Mouse (Mus musculus) kidney, adult 2 months (tissue): ENCODE measurements around the gene Dnajc27. TPM values are rescaled to one million over a fixed set of nuclear protein-coding genes. Genes with fewer than 3 reads are reported as not detected.

ENCODE experiments used
- DNase-seq: peaks from one replicate; pipeline ENCODE4 v3.0.0; 2021
- H3K27ac ChIP-seq: fragments of 200-500 bp; 2 replicates; pipeline ENCODE4 v1.5.1; 2012; ENCODE audit warnings: low read depth, low read length, control low read depth, inconsistent platforms; ENCODE audit not compliant: insufficient read depth
- H3K27me3 ChIP-seq: fragments of 200-500 bp; replicated peaks from 2 replicates; pipeline ENCODE4 v1.6.1; 2012; ENCODE audit warnings: mild to moderate bottlenecking, moderate library complexity, low read length, inconsistent platforms; ENCODE audit not compliant: control insufficient read depth, insufficient read depth
- H3K36me3 ChIP-seq: fragments of 200-500 bp; 2 replicates; pipeline ENCODE4 v1.6.1; 2012; ENCODE audit warnings: mild to moderate bottlenecking, moderate library complexity, low read length, inconsistent platforms; ENCODE audit not compliant: control insufficient read depth, insufficient read depth
- H3K4me1 ChIP-seq: fragments of 200-500 bp; 2 replicates; pipeline ENCODE4 v1.6.1; 2011; ENCODE audit warnings: low read length; ENCODE audit not compliant: control insufficient read depth, insufficient read depth
- H3K4me3 ChIP-seq: fragments of 200-500 bp; 2 replicates; pipeline ENCODE4 v1.5.1; 2011; ENCODE audit warnings: mild to moderate bottlenecking, low read depth, low read length, control low read depth; ENCODE audit not compliant: insufficient read depth
- CTCF ChIP-seq: fragments of 200-500 bp; conservative IDR thresholded peaks from 2 replicates; pipeline ENCODE4 v1.5.1; 2011; ENCODE audit warnings: low read depth, mild to moderate bottlenecking, control low read depth, low read length, moderate library complexity, mixed read lengths; ENCODE audit not compliant: insufficient read depth, insufficient read length
- POLR2A ChIP-seq: fragments of 200-500 bp; IDR thresholded peaks from one replicate; pipeline ENCODE4 v1.6.1; 2011; ENCODE audit warnings: low read depth, low read length, control low read depth
- WGBS: fragments of 180-500 bp; shearing (Covaris S2); methylation state at CpG from one replicate; pipeline ENCODE4 v1.1.7; 2018; 5-methylcytosine and 5-hydroxymethylcytosine counted together
- polyA plus RNA-seq: library from polyadenylated mRNA; depleted of rRNA; stranded (reverse); fragments of >200 nt; gene quantifications from 2 replicates; pipeline ENCODE4 v1.2.3, GENCODE M21; 2012; rRNA removed

Gene Dnajc27
- polyA plus RNA-seq, result 3.8 and 4.3 TPM in 2 replicates

DNA sequence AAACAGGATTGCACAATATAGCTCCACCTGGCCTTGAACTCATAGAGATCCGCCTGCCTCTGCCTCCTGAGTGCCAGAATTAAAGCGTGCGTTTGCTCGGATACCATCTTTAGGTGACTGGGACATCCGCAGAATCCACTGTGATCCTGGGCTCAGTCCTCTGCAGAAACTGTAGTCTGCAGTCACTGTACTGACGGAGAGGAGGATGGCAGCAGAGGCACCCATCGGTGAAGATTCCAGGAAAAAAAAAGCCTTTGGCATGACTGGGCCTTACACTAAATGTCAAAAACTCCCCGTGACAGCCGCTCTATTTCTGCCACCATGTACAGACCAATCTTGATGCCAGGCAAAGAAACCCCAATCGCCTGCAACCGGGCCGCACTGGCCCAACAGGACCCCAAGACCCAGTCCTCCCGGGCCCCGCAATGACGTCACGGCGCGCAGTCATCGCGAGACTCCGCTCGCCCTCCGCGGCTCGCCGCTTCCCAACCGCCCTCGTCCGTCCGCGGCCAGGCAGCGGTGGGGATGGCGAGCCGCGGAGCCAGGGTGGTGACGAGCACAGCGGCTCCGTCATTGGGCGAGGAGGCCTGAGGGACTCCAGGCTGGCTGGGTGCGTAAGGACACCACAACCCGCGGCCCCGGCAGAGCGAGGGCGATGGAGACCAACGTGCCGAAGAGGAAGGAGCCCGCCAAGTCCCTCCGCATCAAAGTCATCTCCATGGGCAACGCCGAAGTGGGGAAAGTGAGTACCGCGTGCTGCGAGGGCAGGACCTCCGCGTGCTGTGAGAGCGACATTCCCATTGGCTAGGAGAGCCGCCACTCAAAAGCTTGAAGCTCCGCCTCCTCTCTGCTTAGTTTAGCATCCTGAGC lies at the start of gene Dnajc27:
Gene Dnajc27 (plus strand): TSS at position 452 of the 870 bp plus-strand sequence.
- H3K36me3 ChIP-seq, result no peaks in the 10 kb centered on the region; the same call in 1 of the 2 replicates
- peak; percentile 96 for DNase-seq
- H3K4me1 ChIP-seq, result no peaks in the 10 kb centered on the region
- H3K4me3 ChIP-seq, result peak within 1 kb of the TSS; percentile 84
- H3K27me3 ChIP-seq, result no peaks in the 10 kb centered on the region
- WGBS, result 6% methylated on average over 59 of the region's 59 CpGs
- peak within 1 kb of the TSS; percentile 91 for H3K27ac ChIP-seq
- TF ChIP-seq CTCF (no peak), POLR2A (peak; percentile 1)

DNA sequence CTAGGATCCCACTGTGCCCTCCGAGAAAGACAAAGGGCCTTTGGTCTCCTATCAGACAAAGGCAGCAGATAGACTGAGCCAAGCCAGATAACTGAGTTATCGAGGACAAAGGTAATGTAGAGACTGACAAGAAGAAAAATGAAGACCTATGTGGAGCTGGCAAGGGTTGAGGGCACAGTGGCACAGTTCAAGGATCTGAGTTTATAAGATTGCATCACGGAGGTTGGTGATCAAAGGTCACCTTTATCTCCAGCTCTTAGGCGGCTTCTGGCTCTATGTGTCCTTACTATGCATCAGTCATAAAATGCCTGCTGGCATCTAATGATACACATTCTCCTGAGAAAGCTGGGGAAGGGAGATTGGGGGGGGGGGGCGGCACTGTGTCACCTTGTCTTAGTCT lies 46.2 kb upstream of the Dnajc27 start:
- H3K4me3 ChIP-seq, result no peak overlapping the region
- no peak for TF ChIP-seq POLR2A
- no peak for TF ChIP-seq CTCF
- no peaks in the 10 kb centered on the region; the same call in 1 of the 2 replicates for H3K27me3 ChIP-seq
- 82% methylated on average over 5 of the region's 5 CpGs for WGBS
- DNase-seq, result no peak
- H3K27ac ChIP-seq, result no peak overlapping the region
- H3K36me3 ChIP-seq, result no peaks in the 10 kb centered on the region
- H3K4me1 ChIP-seq, result no peaks in the 10 kb centered on the region

DNA sequence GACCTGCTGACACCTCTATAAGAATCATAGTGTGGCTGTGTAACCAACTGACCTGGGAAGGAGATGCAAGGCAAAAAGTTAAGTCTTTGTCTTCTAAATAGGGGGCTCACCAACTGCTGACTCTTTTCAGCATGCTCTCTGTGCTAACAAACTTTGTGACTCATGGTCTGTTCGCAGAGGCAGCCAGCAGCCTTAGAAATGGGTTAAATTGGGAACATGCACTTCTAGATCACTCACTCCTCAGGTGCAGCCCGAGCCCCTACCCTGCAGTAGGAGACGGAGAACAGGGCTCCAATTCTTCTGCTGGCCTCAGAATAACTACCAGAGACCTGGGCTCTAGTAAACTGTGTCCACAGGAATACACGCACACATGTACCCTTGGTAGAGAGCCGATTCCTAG lies 44.9 kb upstream of the Dnajc27 start:
- H3K4me1 ChIP-seq, result no peaks in the 10 kb centered on the region
- H3K27ac ChIP-seq, result no peak overlapping the region
- TF ChIP-seq POLR2A, result no peak
- TF ChIP-seq CTCF, result no peak
- no peaks in the 10 kb centered on the region for H3K36me3 ChIP-seq
- no peaks in the 10 kb centered on the region; the same call in 1 of the 2 replicates for H3K27me3 ChIP-seq
- 45% methylated on average over 5 of the region's 5 CpGs for WGBS
- DNase-seq, result no peak
- H3K4me3 ChIP-seq, result no peak overlapping the region; the same call in 1 of the 2 replicates

DNA sequence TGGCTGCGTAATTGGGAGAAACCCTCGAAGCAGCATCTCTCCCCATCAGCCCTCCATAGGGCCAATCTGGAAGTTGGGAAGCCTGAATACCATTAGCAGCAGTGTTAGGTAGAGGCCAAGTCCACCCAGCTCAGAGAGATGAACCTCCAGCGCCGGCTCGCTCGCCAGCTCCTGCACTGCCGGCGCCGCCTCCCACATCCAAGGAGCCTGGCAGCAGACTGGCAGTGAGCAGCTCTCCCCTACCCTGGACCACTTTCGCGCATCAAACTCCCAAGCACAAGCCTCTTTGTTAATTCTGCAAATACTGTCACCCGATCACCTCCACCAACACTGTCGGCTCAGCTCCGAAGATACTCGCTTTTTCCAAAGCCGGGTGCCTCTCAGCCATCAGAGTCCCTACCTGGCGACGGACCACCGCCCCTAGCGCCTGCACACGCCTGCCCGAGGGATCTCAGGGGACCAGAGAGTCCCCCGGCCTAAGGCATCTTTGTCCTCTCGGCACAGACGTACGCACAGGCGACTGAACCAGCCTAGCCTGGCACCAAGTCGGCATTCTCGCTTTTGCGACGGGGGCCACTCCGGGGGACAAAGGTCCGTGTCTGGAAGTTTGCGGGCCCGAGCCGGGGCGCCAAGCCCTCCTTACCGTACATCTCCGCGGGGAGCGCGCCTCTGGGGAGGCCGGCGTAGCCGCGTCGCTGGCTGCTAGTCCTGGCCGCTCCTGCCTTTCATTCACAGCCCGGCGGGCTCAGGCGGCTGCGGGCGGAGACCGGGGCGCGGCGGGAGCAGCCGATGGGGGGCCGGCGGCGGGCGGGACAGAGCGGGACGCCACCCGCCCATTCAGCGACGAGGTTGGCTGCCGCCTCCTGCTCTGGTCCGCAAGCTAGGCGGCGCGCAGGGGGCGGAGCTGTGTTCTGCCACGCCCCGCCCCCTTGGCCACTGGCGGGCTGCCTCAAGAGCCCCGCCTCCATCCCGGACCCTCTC lies 44.0 kb upstream of the Dnajc27 start, which contains the start of gene Efr3b:
Gene Efr3b (minus strand): TSS at position 855 of the 981 bp plus-strand sequence.
- H3K27me3 ChIP-seq, result no peaks in the 10 kb centered on the region; the same call in 1 of the 2 replicates
- H3K27ac ChIP-seq, result no peak within 1 kb of the TSS
- peak; percentile 85 for DNase-seq
- WGBS, result 1% methylated on average over 78 of the region's 78 CpGs
- peak within 1 kb of the TSS; percentile 35 for H3K4me3 ChIP-seq
- no peaks in the 10 kb centered on the region for H3K36me3 ChIP-seq
- TF ChIP-seq CTCF (no peak), POLR2A (no peak)
- no peaks in the 10 kb centered on the region for H3K4me1 ChIP-seq

DNA sequence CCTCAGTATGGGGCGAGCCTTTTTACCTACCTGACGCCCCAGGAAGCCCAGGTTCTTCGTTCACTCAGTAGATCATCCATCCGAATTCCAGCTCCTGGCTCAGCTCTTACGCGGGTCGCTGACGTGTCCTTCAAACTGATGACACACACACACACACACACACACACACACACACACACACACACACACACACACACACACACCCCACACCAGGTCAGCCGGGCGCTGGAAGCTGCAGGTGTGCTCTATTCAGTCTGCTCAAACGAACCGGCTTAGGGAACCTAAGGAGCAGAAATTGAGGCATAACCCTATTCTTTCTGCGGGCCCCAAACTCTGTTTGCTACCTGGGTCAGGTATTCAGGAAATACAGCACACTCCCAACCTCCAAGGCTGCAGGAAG lies 43.3 kb upstream of the Dnajc27 start:
- Histone ChIP-seq H3K27me3 (no peaks in the 10 kb centered on the region; the same call in 1 of the 2 replicates), H3K4me3 (peak overlapping the region; percentile 35; the same call in 1 of the 2 replicates), H3K4me1 (no peaks in the 10 kb centered on the region), H3K27ac (no peak overlapping the region), H3K36me3 (no peaks in the 10 kb centered on the region)
- TF ChIP-seq CTCF (no peak), POLR2A (no peak)
- WGBS, result 3% methylated on average over 13 of the region's 13 CpGs
- DNase-seq, result no peak

DNA sequence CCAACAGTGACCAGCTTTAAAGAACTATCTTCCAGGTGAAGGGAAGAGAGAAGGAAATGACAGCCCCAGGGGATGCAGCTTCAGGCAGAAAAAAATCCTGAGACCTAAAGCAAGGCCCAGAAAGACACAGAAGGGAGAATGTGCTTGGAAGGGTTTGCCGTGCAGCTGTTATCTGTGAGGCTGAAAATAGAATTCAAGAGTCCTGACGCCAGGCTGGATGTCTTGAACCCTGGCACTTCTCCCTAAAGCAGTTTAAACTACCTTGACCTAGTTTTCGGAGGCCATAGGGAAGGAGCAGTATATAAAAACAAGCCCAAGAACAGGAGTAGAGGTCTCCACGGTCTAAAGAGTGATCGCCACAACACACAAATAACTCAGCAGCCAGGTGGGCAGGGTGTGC lies 40.0 kb upstream of the Dnajc27 start:
- no peaks in the 10 kb centered on the region for H3K27me3 ChIP-seq
- no peak overlapping the region for H3K27ac ChIP-seq
- TF ChIP-seq POLR2A (no peak), CTCF (no peak)
- H3K36me3 ChIP-seq, result no peaks in the 10 kb centered on the region
- 78% methylated on average over 5 of the region's 5 CpGs for WGBS
- H3K4me1 ChIP-seq, result no peaks in the 10 kb centered on the region
- DNase-seq, result no peak
- H3K4me3 ChIP-seq, result no peak overlapping the region
